Mouse (Mus musculus): Measurements from ENCODE around the gene Zic5. TPM values are rescaled to one million over a fixed set of nuclear protein-coding genes. Genes with fewer than 3 reads are reported as not detected.

Zic5 gene
- polyA plus RNA-seq, 1 experiment, result 27.5 TPM

DNA sequence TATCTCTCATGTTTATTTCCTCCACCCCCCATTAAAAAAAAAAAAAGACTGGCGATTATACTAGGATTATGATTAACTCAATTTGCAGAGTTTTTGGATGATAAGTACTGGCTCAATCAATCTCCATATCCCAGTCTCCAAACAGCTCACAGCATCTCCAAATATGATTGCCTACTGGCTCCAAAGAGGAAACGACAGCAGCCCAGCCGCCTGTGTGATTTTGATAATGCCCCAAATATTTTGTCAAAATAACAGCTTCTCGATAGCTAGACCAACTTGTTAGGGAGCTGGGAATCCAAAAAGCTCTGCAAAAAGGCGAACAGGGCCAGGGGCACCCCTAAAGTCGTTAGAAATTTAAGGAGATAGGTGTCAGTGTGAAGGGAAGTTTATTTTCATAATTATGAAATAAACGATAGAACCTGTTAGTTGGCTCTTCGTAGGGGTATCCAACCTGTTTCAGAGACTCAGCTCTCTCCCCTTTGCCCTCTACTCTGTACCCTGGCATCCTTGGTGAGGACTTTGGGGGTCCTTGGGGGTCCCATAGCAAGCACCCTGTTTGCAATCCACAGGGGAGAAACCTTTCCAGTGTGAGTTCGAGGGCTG is 12.6 kb upstream of the Zic5 start:
- Histone ChIP-seq H3K27me3 (ENCODE audit: control insufficient read depth, insufficient read depth, low read length) (no peaks in the 10 kb centered on the region), H3K27ac (ENCODE audit: insufficient read depth, low read length) (peak overlapping the region; percentile 91), H3K4me3 (replicated peaks; ENCODE audit: insufficient read depth, low read depth, low read length) (peak overlapping the region; percentile 98), H3K4me1 (ENCODE audit: control insufficient read depth, insufficient read depth, low read length) (no peaks in the 10 kb centered on the region)
- 2% methylated on average over 9 of the region's 9 CpGs for WGBS
- DNase-seq, result no peak
- TF ChIP-seq POLR2A (IDR thresholded peaks at IDR 0.05; ENCODE audit: borderline replicate concordance, insufficient read depth, low read length), result no peak
- TF ChIP-seq CTCF (IDR thresholded peaks at IDR 0.05; ENCODE audit: borderline replicate concordance, insufficient read depth, low read depth, low read length), result no peak

DNA sequence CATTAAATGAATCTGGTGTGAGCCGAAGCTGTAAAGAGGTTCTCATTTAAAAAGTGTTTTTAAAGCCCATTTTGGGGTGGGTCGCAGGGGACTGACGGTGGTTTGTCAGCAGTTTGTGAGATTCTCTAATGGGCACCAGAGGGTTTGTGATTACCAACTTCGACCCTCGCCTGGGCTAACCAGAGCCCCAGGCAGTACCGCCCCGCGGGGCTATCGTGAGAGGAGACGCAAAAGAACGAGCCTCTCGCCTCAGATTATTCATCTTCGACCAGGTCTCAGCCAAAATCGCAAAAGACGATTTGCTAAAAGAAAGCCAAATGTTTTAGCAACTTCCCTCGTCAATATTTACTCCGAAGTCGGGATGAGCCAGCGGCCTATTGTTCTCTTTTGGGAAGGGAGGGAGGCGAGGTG is 11.8 kb upstream of the Zic5 start:
- Histone ChIP-seq H3K27ac (ENCODE audit: insufficient read depth, low read length) (peak overlapping the region; percentile 98), H3K4me3 (replicated peaks; ENCODE audit: insufficient read depth, low read depth, low read length) (peak overlapping the region; percentile 98), H3K4me1 (ENCODE audit: control insufficient read depth, insufficient read depth, low read length) (no peaks in the 10 kb centered on the region; the same call in 1 of the 2 replicates), H3K27me3 (ENCODE audit: control insufficient read depth, insufficient read depth, low read length) (no peaks in the 10 kb centered on the region)
- WGBS, result 1% methylated on average over 20 of the region's 20 CpGs
- TF ChIP-seq CTCF (IDR thresholded peaks at IDR 0.05; ENCODE audit: borderline replicate concordance, insufficient read depth, low read depth, low read length) (no peak), POLR2A (IDR thresholded peaks at IDR 0.05; ENCODE audit: borderline replicate concordance, insufficient read depth, low read length) (0 out of 2 replicates have a peak, but pooled peaks have one; percentile 11)
- DNase-seq, result peak in 1 of 2 experiments; percentile 63

- no peaks in the 10 kb centered on the region; the same call in 1 of the 2 replicates for H3K4me1 ChIP-seq (ENCODE audit: control insufficient read depth, insufficient read depth, low read length)
- DNase-seq, result no peak
- no peaks in the 10 kb centered on the region for H3K27me3 ChIP-seq (ENCODE audit: control insufficient read depth, insufficient read depth, low read length)
- TF ChIP-seq CTCF (IDR thresholded peaks at IDR 0.05; ENCODE audit: borderline replicate concordance, insufficient read depth, low read depth, low read length), result no peak
- TF ChIP-seq POLR2A (IDR thresholded peaks at IDR 0.05; ENCODE audit: borderline replicate concordance, insufficient read depth, low read length), result 0 out of 2 replicates have a peak, but pooled peaks have one; percentile 17
- peak overlapping the region; percentile 98 for H3K4me3 ChIP-seq (replicated peaks; ENCODE audit: insufficient read depth, low read depth, low read length)
- under 1% methylated on average over 18 of the region's 18 CpGs for WGBS
- peak overlapping the region; percentile 98 for H3K27ac ChIP-seq (ENCODE audit: insufficient read depth, low read length)
Measured at GRCm38 (mm10) chr14:122476822-122477215, 11.3 kb upstream of the Zic5 start.

- under 1% methylated on average over 62 of the region's 62 CpGs for WGBS
- peak; percentile 58 to 77 for DNase-seq
- H3K27me3 ChIP-seq (ENCODE audit: control insufficient read depth, insufficient read depth, low read length), result no peaks in the 10 kb centered on the region
- no peaks in the 10 kb centered on the region; the same call in 1 of the 2 replicates for H3K4me1 ChIP-seq (ENCODE audit: control insufficient read depth, insufficient read depth, low read length)
- TF ChIP-seq CTCF (IDR thresholded peaks at IDR 0.05; ENCODE audit: borderline replicate concordance, insufficient read depth, low read depth, low read length) (no peak), POLR2A (IDR thresholded peaks at IDR 0.05; ENCODE audit: borderline replicate concordance, insufficient read depth, low read length) (0 out of 2 replicates have a peak, but pooled peaks have one; percentile 2)
- H3K4me3 ChIP-seq (replicated peaks; ENCODE audit: insufficient read depth, low read depth, low read length), result peak overlapping the region; percentile 98
- H3K27ac ChIP-seq (ENCODE audit: insufficient read depth, low read length), result peak overlapping the region; percentile 98
Measured at GRCm38 (mm10) chr14:122476041-122476821, 10.8 kb upstream of the Zic5 start.

GRCm38 (mm10) chr14:122475557-122476040 is 10.1 kb upstream of the Zic5 start:
- WGBS, result under 1% methylated on average over 65 of the region's 65 CpGs
- H3K4me1 ChIP-seq (ENCODE audit: control insufficient read depth, insufficient read depth, low read length), result no peaks in the 10 kb centered on the region; the same call in 1 of the 2 replicates
- H3K27ac ChIP-seq (ENCODE audit: insufficient read depth, low read length), result peak overlapping the region; percentile 98
- peak overlapping the region; percentile 98 for H3K4me3 ChIP-seq (replicated peaks; ENCODE audit: insufficient read depth, low read depth, low read length)
- DNase-seq, result no peak
- no peaks in the 10 kb centered on the region for H3K27me3 ChIP-seq (ENCODE audit: control insufficient read depth, insufficient read depth, low read length)
- TF ChIP-seq CTCF (IDR thresholded peaks at IDR 0.05; ENCODE audit: borderline replicate concordance, insufficient read depth, low read depth, low read length) (no peak), POLR2A (IDR thresholded peaks at IDR 0.05; ENCODE audit: borderline replicate concordance, insufficient read depth, low read length) (0 out of 2 replicates have a peak, but pooled peaks have one; percentile 15)

DNA sequence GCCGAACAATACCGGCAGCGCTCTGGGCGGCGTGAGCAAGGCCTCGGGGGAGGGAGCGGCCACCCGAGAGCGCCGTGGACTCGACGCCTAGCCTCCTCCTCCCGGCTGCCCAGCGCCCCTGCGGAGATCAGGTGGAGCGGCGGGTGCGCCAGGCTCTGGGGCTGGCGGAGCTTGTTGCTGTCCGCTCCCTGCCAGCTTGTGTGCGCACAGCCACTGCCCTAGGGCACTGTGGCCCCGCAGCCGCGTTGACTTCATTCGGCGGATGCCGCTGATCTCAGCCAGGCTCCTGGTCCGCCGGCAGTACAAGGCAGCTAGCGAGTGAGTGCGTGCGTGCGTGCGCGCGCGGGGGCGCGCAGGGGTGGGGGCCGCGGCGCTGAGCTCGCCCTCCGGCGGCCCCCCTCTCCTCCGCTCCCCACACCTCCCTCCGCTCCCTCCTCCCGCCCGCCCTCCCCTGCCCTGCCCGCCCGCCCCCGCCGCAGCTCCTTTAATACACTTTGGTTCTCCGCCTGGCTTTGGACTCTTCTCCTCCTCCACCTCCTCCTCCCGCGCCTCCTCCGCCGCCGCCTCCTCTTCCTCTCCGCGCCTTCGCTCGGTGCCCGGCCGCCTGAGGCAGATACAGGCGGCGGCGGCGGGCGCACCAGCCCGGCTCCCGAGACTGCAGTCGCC is 9.5 kb upstream of the Zic5 start, which contains the start of gene Zic2:
Gene Zic2, plus strand, starts transcription at position 545 of the 666 bp plus-strand sequence.
- TF ChIP-seq POLR2A (IDR thresholded peaks at IDR 0.05; ENCODE audit: borderline replicate concordance, insufficient read depth, low read length) (peak; percentile 83), CTCF (IDR thresholded peaks at IDR 0.05; ENCODE audit: borderline replicate concordance, insufficient read depth, low read depth, low read length) (no peak)
- H3K27ac ChIP-seq (ENCODE audit: insufficient read depth, low read length), result peak within 1 kb of the TSS; percentile 99
- peaks cover 2% of the 10 kb centered on the region; the same call in 1 of the 2 replicates for H3K4me1 ChIP-seq (ENCODE audit: control insufficient read depth, insufficient read depth, low read length)
- under 1% methylated on average over 47 of the region's 73 CpGs for WGBS
- peak; percentile 97 for DNase-seq
- peak within 1 kb of the TSS; percentile 98 for H3K4me3 ChIP-seq (replicated peaks; ENCODE audit: insufficient read depth, low read depth, low read length)
- no peaks in the 10 kb centered on the region for H3K27me3 ChIP-seq (ENCODE audit: control insufficient read depth, insufficient read depth, low read length)

Measured in cerebellum, adult 2 months (tissue).